Mouse (Mus musculus): ENCODE measurements around the gene Mpig6b. TPM values are rescaled to one million over a fixed set of nuclear protein-coding genes. Genes with fewer than 3 reads are reported as not detected.

Gene Mpig6b
- polyA plus RNA-seq, 1 experiment from 2014 or later: not detected

GRCm38 (mm10) chr17:35023221-35023620 is 42.8 kb downstream of the Mpig6b start:
- H3K27me3 ChIP-seq (replicated peaks; ENCODE audit: control insufficient read depth, insufficient read depth, low read length): no peaks in the 10 kb centered on the region
- ATAC-seq: no peak
- H3K27ac ChIP-seq (ENCODE audit: low read length): no peak overlapping the region
- no peaks in the 10 kb centered on the region for H3K9me3 ChIP-seq (ENCODE audit: control insufficient read depth, low read length)
- H3K4me1 ChIP-seq (replicated peaks; ENCODE audit: control insufficient read depth, insufficient read depth, low read length): peaks cover 22% of the 10 kb centered on the region
- no peak overlapping the region for H3K4me3 ChIP-seq (replicated peaks; ENCODE audit: low read length)
- H3K36me3 ChIP-seq (ENCODE audit: control insufficient read depth, insufficient read depth): no peaks in the 10 kb centered on the region
- H3K9ac ChIP-seq (replicated peaks; ENCODE audit: low read depth, low read length): no peak overlapping the region
- H3K4me2 ChIP-seq (ENCODE audit: low read length): no peak overlapping the region
- 84% methylated on average over 5 of the region's 5 CpGs for WGBS

GRCm38 (mm10) chr17:35022541-35023060 is 43.4 kb downstream of the Mpig6b start:
- no peak overlapping the region for H3K4me3 ChIP-seq (replicated peaks; ENCODE audit: low read length)
- peaks cover 21% of the 10 kb centered on the region for H3K4me1 ChIP-seq (replicated peaks; ENCODE audit: control insufficient read depth, insufficient read depth, low read length)
- ATAC-seq: no peak
- 96% methylated on average over 8 of the region's 8 CpGs for WGBS
- no peaks in the 10 kb centered on the region for H3K27me3 ChIP-seq (replicated peaks; ENCODE audit: control insufficient read depth, insufficient read depth, low read length)
- H3K9ac ChIP-seq (replicated peaks; ENCODE audit: low read depth, low read length): no peak overlapping the region
- H3K36me3 ChIP-seq (ENCODE audit: control insufficient read depth, insufficient read depth): no peaks in the 10 kb centered on the region
- no peak overlapping the region for H3K27ac ChIP-seq (ENCODE audit: low read length)
- H3K9me3 ChIP-seq (ENCODE audit: control insufficient read depth, low read length): no peaks in the 10 kb centered on the region
- no peak overlapping the region for H3K4me2 ChIP-seq (ENCODE audit: low read length)

DNA sequence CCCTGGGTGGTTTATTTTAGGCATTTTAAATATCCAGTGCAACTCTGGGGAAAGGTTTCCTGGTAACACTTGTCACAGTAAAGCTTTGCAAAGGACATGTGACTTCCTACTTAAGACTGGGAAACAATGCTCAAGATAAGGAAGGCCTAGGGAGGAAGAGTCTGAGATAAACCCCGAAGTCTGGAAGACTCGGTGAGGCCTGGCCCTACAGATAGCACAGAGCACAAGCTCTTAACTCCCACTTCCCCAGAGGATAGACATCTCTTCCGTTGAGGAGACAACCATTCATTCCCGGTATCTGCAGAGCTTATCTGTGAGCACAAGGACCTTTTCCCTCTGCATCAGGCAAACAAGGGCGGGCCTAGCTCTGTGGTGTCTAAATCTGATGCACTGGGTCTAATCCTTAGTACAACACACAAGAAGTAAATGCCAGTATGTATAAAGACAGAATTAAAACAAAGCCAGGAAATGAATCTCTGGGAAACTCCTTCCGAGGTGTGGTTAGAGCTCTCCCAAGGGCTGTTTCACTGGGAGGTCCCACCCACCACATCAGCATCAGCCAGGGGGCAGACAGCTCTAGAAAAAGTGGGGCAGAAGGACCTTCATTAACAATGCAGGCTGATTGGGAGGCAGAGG is 44.0 kb downstream of the Mpig6b start:
- Histone ChIP-seq H3K27ac (ENCODE audit: low read length) (no peak overlapping the region), H3K4me3 (replicated peaks; ENCODE audit: low read length) (no peak overlapping the region), H3K9ac (replicated peaks; ENCODE audit: low read depth, low read length) (no peak overlapping the region), H3K27me3 (replicated peaks; ENCODE audit: control insufficient read depth, insufficient read depth, low read length) (no peaks in the 10 kb centered on the region), H3K36me3 (ENCODE audit: control insufficient read depth, insufficient read depth) (no peaks in the 10 kb centered on the region), H3K4me1 (replicated peaks; ENCODE audit: control insufficient read depth, insufficient read depth, low read length) (peaks cover 15% of the 10 kb centered on the region; the same call in 1 of the 2 replicates), H3K4me2 (ENCODE audit: low read length) (no peak overlapping the region), H3K9me3 (ENCODE audit: control insufficient read depth, low read length) (no peaks in the 10 kb centered on the region)
- ATAC-seq: no peak
- 60% methylated on average over 6 of the region's 6 CpGs for WGBS

- 5% methylated on average over 17 of the region's 17 CpGs for WGBS
- H3K9ac ChIP-seq (replicated peaks; ENCODE audit: low read depth, low read length): peak overlapping the region; percentile 22; the same call in 1 of the 2 replicates
- no peak overlapping the region for H3K4me3 ChIP-seq (replicated peaks; ENCODE audit: low read length)
- H3K27me3 ChIP-seq (replicated peaks; ENCODE audit: control insufficient read depth, insufficient read depth, low read length): no peaks in the 10 kb centered on the region
- peak; percentile 68 for ATAC-seq
- no peaks in the 10 kb centered on the region for H3K9me3 ChIP-seq (ENCODE audit: control insufficient read depth, low read length)
- no peak overlapping the region for H3K27ac ChIP-seq (ENCODE audit: low read length)
- peak overlapping the region; percentile 35; the same call in 1 of the 2 replicates for H3K4me2 ChIP-seq (ENCODE audit: low read length)
- no peaks in the 10 kb centered on the region for H3K36me3 ChIP-seq (ENCODE audit: control insufficient read depth, insufficient read depth)
- peaks cover 12% of the 10 kb centered on the region for H3K4me1 ChIP-seq (replicated peaks; ENCODE audit: control insufficient read depth, insufficient read depth, low read length)
Measured at GRCm38 (mm10) chr17:35021163-35021808, 44.7 kb downstream of the Mpig6b start.

DNA sequence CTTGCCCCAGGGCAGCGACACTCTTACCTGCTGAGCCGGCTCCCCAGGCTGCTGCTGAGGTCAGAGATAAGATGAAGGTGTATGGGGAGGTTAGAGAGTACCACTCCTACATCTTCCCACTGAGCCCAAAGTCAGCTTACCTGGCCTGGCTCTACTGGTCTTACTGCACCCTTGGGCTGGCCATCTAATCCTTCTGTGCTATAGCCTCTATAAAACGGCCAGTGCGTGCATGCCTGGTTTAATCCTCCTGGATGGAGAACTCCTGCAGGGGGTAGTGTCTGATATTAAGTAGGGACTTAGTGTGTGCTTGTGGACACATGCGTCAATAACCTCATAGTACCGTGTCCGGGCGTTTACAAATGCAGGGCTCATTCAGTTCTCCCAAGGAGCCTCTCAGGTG is 45.4 kb downstream of the Mpig6b start:
- no peaks in the 10 kb centered on the region for H3K9me3 ChIP-seq (ENCODE audit: control insufficient read depth, low read length)
- no peak overlapping the region for H3K9ac ChIP-seq (replicated peaks; ENCODE audit: low read depth, low read length)
- no peak overlapping the region for H3K27ac ChIP-seq (ENCODE audit: low read length)
- 0 out of 2 replicates have a peak, but pooled peaks cover 2% of the 10 kb centered on the region for H3K36me3 ChIP-seq (ENCODE audit: control insufficient read depth, insufficient read depth)
- peaks cover 12% of the 10 kb centered on the region for H3K4me1 ChIP-seq (replicated peaks; ENCODE audit: control insufficient read depth, insufficient read depth, low read length)
- no peak overlapping the region for H3K4me3 ChIP-seq (replicated peaks; ENCODE audit: low read length)
- ATAC-seq: no peak
- no peaks in the 10 kb centered on the region for H3K27me3 ChIP-seq (replicated peaks; ENCODE audit: control insufficient read depth, insufficient read depth, low read length)
- WGBS: 89% methylated on average over 8 of the region's 8 CpGs
- no peak overlapping the region for H3K4me2 ChIP-seq (ENCODE audit: low read length)

DNA sequence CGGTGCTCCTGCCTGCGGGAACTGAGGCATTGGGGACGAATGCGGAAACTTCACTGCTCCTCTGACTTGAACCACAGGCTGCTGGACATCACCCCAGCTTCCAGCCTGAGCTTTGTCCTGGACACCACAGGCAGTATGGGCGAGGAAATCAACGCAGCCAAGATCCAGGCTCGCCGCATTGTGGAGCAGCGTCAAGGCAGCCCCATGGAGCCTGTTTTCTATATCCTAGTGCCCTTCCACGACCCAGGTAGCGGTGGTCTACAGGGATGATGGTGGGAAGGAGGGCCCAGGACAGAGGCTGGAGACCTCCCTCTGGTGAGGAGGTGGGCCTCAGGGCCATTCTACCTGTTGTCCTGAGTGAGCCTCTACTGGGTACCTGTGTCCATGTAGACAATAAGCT is 46.1 kb downstream of the Mpig6b start:
- 72% methylated on average over 11 of the region's 11 CpGs for WGBS

GRCm38 (mm10) chr17:35018171-35018570 is 47.8 kb downstream of the Mpig6b start:
- H3K4me1 ChIP-seq (replicated peaks; ENCODE audit: control insufficient read depth, insufficient read depth, low read length): peaks cover 12% of the 10 kb centered on the region
- H3K27me3 ChIP-seq (replicated peaks; ENCODE audit: control insufficient read depth, insufficient read depth, low read length): no peaks in the 10 kb centered on the region
- no peak overlapping the region for H3K27ac ChIP-seq (ENCODE audit: low read length)
- ATAC-seq: no peak
- H3K9ac ChIP-seq (replicated peaks; ENCODE audit: low read depth, low read length): no peak overlapping the region
- no peaks in the 10 kb centered on the region for H3K9me3 ChIP-seq (ENCODE audit: control insufficient read depth, low read length)
- WGBS: 86% methylated on average over 3 of the region's 3 CpGs
- H3K36me3 ChIP-seq (ENCODE audit: control insufficient read depth, insufficient read depth): peaks cover 17% of the 10 kb centered on the region
- H3K4me3 ChIP-seq (replicated peaks; ENCODE audit: low read length): no peak overlapping the region
- H3K4me2 ChIP-seq (ENCODE audit: low read length): no peak overlapping the region

More for the DNA sequence above, 46.1 kb downstream of the Mpig6b start:
- H3K27ac ChIP-seq (ENCODE audit: low read length): no peak overlapping the region
- H3K27me3 ChIP-seq (replicated peaks; ENCODE audit: control insufficient read depth, insufficient read depth, low read length): no peaks in the 10 kb centered on the region
- H3K9ac ChIP-seq (replicated peaks; ENCODE audit: low read depth, low read length): no peak overlapping the region
- H3K4me3 ChIP-seq (replicated peaks; ENCODE audit: low read length): no peak overlapping the region
- H3K36me3 ChIP-seq (ENCODE audit: control insufficient read depth, insufficient read depth): peaks cover 5% of the 10 kb centered on the region; the same call in 1 of the 2 replicates
- H3K4me2 ChIP-seq (ENCODE audit: low read length): no peak overlapping the region
- ATAC-seq: no peak
- peaks cover 12% of the 10 kb centered on the region for H3K4me1 ChIP-seq (replicated peaks; ENCODE audit: control insufficient read depth, insufficient read depth, low read length)
- H3K9me3 ChIP-seq (ENCODE audit: control insufficient read depth, low read length): no peaks in the 10 kb centered on the region

- Histone ChIP-seq H3K27me3 (replicated peaks; ENCODE audit: control insufficient read depth, insufficient read depth, low read length) (no peaks in the 10 kb centered on the region), H3K4me1 (replicated peaks; ENCODE audit: control insufficient read depth, insufficient read depth, low read length) (peaks cover 12% of the 10 kb centered on the region), H3K9ac (replicated peaks; ENCODE audit: low read depth, low read length) (no peak overlapping the region), H3K36me3 (ENCODE audit: control insufficient read depth, insufficient read depth) (peaks cover 20% of the 10 kb centered on the region), H3K27ac (ENCODE audit: low read length) (no peak overlapping the region), H3K4me2 (ENCODE audit: low read length) (no peak overlapping the region), H3K9me3 (ENCODE audit: control insufficient read depth, low read length) (no peaks in the 10 kb centered on the region), H3K4me3 (replicated peaks; ENCODE audit: low read length) (no peak overlapping the region)
- WGBS: 76% methylated on average over 14 of the region's 14 CpGs
- ATAC-seq: no peak
Measured at GRCm38 (mm10) chr17:35017706-35018030, 48.3 kb downstream of the Mpig6b start.

GRCm38 (mm10) chr17:35016791-35017705 is 48.9 kb downstream of the Mpig6b start:
- no peaks in the 10 kb centered on the region for H3K9me3 ChIP-seq (ENCODE audit: control insufficient read depth, low read length)
- no peaks in the 10 kb centered on the region for H3K27me3 ChIP-seq (replicated peaks; ENCODE audit: control insufficient read depth, insufficient read depth, low read length)
- no peak overlapping the region for H3K4me3 ChIP-seq (replicated peaks; ENCODE audit: low read length)
- no peak overlapping the region for H3K9ac ChIP-seq (replicated peaks; ENCODE audit: low read depth, low read length)
- no peak for ATAC-seq
- H3K36me3 ChIP-seq (ENCODE audit: control insufficient read depth, insufficient read depth): peaks cover 21% of the 10 kb centered on the region
- WGBS: 82% methylated on average over 10 of the region's 10 CpGs
- no peak overlapping the region for H3K4me2 ChIP-seq (ENCODE audit: low read length)
- H3K27ac ChIP-seq (ENCODE audit: low read length): no peak overlapping the region
- H3K4me1 ChIP-seq (replicated peaks; ENCODE audit: control insufficient read depth, insufficient read depth, low read length): peaks cover 12% of the 10 kb centered on the region

All from forebrain, embryonic 16.5 days (tissue).